Mouse (Mus musculus) cortical plate, adult 2 months (tissue): ENCODE data around the gene Cyp27b1.

ENCODE experiments used
- CTCF ChIP-seq: fragments of 200-500 bp; IDR thresholded peaks from 2 replicates; pipeline ENCODE4 v1.5.1; 2011; ENCODE audit warnings: mild to moderate bottlenecking, control low read depth, low read length; ENCODE audit not compliant: insufficient read depth; ENCODE audit errors: extremely low read depth
- POLR2A ChIP-seq: fragments of 200-500 bp; IDR thresholded peaks from 2 replicates; pipeline ENCODE4 v1.6.1; 2011; ENCODE audit warnings: mild to moderate bottlenecking, low read length, control low read depth; ENCODE audit not compliant: insufficient read depth; ENCODE audit errors: extremely low read depth

GRCm38 (mm10) chr10:127059968-127060916 lies 12.2 kb downstream of the Cyp27b1 start, which contains the start of gene March9:
- TF ChIP-seq CTCF (no peak), POLR2A (no peak)
